9 mouse cellular contexts compared by ENCODE assay signal in the genomic region with DNA sequence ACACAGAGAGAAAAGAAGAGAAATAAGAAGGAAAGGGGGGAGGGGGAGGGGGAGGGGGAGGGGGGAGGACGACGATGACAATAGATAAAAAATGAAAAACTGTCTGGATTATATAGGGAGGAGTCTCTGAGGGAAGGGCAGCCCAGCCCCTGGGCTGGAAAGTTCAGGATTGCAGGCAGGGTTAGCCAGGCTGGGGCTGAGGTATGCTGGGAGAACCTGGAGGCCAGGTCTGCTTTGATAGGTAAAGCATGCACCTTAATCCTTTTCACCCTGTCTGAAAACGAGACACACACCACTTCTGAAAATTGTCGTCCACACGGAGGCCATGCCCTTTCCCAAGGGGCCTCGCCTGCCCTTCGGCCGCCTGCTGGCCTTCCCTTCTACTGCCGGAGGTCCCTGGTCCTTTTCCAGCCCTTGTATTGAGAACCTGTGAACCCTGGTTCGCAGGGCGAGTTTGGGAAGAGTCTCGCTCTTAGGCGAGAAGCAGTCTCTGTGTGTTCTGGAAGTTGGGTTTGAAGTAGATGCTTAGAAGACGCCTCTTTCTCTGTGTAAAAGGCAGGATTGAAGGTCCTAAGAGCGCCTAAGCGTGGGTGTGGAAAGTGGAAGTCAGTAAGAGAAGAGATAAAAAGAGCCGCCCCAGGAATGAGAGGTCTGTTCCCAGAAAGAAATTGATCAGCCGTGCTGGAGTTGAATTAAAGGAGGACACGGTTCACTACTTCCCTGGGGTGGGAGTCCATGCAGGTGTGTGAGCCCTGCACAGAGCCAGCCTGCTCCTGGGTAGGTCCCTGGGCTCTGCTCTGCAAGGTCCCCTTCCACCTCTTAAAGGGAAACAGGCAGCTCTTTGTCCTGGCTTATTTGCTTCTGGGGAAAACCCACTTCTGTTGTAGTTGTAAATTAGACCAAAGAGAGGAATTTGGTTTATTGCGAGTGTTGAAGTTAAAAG.
DNase-seq lines count a peak whose midpoint lies in the region; ATAC-seq lines count a peak whose summit lies in the region.
"Had no signal": no experiment of that assay in that cellular context is flagged by ENCODE, and none has a peak within 500 bp of the region (broad histone marks: within the 10 kb centered on the region; RNA-seq: fewer than 3 reads in every experiment).

No protein-coding gene starts in this region.

- peak overlapping the region; percentile 89 for H3K27ac ChIP-seq in kidney, embryonic 14.5 days (ENCODE audit: low read depth, low read length)
- H3K27ac ChIP-seq in embryonic facial prominence, embryonic 13.5 days: peak overlapping the region; percentile 74
- H3K27ac ChIP-seq in intestine, embryonic 16.5 days (ENCODE audit: low read length): peak overlapping the region; percentile 75
- peak overlapping the region; percentile 51 for H3K27ac ChIP-seq in midbrain, embryonic 15.5 days

- no peak overlapping the region for H3K4me3 ChIP-seq in kidney, embryonic 14.5 days (ENCODE audit: low read length)
- no peak overlapping the region for H3K4me3 ChIP-seq in embryonic facial prominence, embryonic 13.5 days
- no peak overlapping the region for H3K4me3 ChIP-seq in intestine, embryonic 16.5 days (ENCODE audit: low read length)
- H3K4me3 ChIP-seq in midbrain, embryonic 15.5 days: no peak overlapping the region

- 12% methylated on average over 20 of the region's 20 CpGs for WGBS in kidney, embryonic 14.5 days
- WGBS in embryonic facial prominence, embryonic 13.5 days: 34% methylated on average over 20 of the region's 20 CpGs
- WGBS in intestine, embryonic 16.5 days: 41% methylated on average over 20 of the region's 20 CpGs
- WGBS in midbrain, embryonic 15.5 days: 27% methylated on average over 20 of the region's 20 CpGs

- no peak for DNase-seq in kidney, adult 9 months
- no peak for DNase-seq in urinary bladder, adult 2 months (ENCODE audit: low spot score)
- no peak for DNase-seq in frontal cortex, adult 2 months (ENCODE audit: extremely low spot score in 1 of 2, low spot score in 1 of 2)

- no peaks in the 10 kb centered on the region for H3K27me3 ChIP-seq in kidney, embryonic 14.5 days (ENCODE audit: control insufficient read depth, insufficient read depth, low read length)
- H3K27me3 ChIP-seq in embryonic facial prominence, embryonic 13.5 days: no peaks in the 10 kb centered on the region
- H3K27me3 ChIP-seq in intestine, embryonic 16.5 days (replicated peaks; ENCODE audit: control insufficient read depth, insufficient read depth, low read length): no peaks in the 10 kb centered on the region
- no peaks in the 10 kb centered on the region for H3K27me3 ChIP-seq in midbrain, embryonic 15.5 days (replicated peaks)

- no peaks in the 10 kb centered on the region for H3K36me3 ChIP-seq in kidney, embryonic 14.5 days (ENCODE audit: control insufficient read depth, insufficient read depth, low read length)
- no peaks in the 10 kb centered on the region; the same call in 1 of the 2 replicates for H3K36me3 ChIP-seq in embryonic facial prominence, embryonic 13.5 days
- H3K36me3 ChIP-seq in intestine, embryonic 16.5 days (ENCODE audit: control insufficient read depth, insufficient read depth, low read length): no peaks in the 10 kb centered on the region
- H3K36me3 ChIP-seq in midbrain, embryonic 15.5 days (replicated peaks): no peaks in the 10 kb centered on the region
- H3K36me3 ChIP-seq: G1E had no signal

- H3K4me1 ChIP-seq in kidney, embryonic 14.5 days (ENCODE audit: control insufficient read depth, insufficient read depth, low read length): peaks cover 47% of the 10 kb centered on the region
- peaks cover 49% of the 10 kb centered on the region for H3K4me1 ChIP-seq in embryonic facial prominence, embryonic 13.5 days
- H3K4me1 ChIP-seq in intestine, embryonic 16.5 days (ENCODE audit: control insufficient read depth, insufficient read depth, low read length): peaks cover 11% of the 10 kb centered on the region
- peaks cover 14% of the 10 kb centered on the region for H3K4me1 ChIP-seq in midbrain, embryonic 15.5 days

- no peak overlapping the region for H3K9ac ChIP-seq in kidney, embryonic 14.5 days (ENCODE audit: low read depth, low read length)
- no peak overlapping the region for H3K9ac ChIP-seq in embryonic facial prominence, embryonic 13.5 days
- no peak overlapping the region for H3K9ac ChIP-seq in intestine, embryonic 16.5 days (ENCODE audit: low read depth, low read length)
- no peak overlapping the region for H3K9ac ChIP-seq in midbrain, embryonic 15.5 days

- peak overlapping the region; percentile 21 for H3K4me2 ChIP-seq in kidney, embryonic 14.5 days (replicated peaks; ENCODE audit: low read depth, low read length)
- H3K4me2 ChIP-seq in embryonic facial prominence, embryonic 13.5 days: no peak overlapping the region
- H3K4me2 ChIP-seq in intestine, embryonic 16.5 days (ENCODE audit: low read depth, low read length): peak overlapping the region; percentile 33; the same call in 1 of the 2 replicates
- H3K4me2 ChIP-seq in midbrain, embryonic 15.5 days: no peak overlapping the region

- no peaks in the 10 kb centered on the region for H3K9me3 ChIP-seq in kidney, embryonic 14.5 days (ENCODE audit: control insufficient read depth, low read length)
- no peaks in the 10 kb centered on the region for H3K9me3 ChIP-seq in embryonic facial prominence, embryonic 13.5 days
- no peaks in the 10 kb centered on the region for H3K9me3 ChIP-seq in intestine, embryonic 16.5 days (ENCODE audit: control insufficient read depth, low read length)
- H3K9me3 ChIP-seq in midbrain, embryonic 15.5 days: no peaks in the 10 kb centered on the region

- ATAC-seq in kidney, embryonic 14.5 days (ENCODE audit: low FRiP score, low TSS enrichment): peak; percentile 92
- ATAC-seq in embryonic facial prominence, embryonic 13.5 days (ENCODE audit: insufficient number of reproducible peaks, insufficient read depth, low FRiP score, low TSS enrichment, low read depth): no peak
- peak; percentile 82 for ATAC-seq in intestine, embryonic 16.5 days
- ATAC-seq in midbrain, embryonic 15.5 days (replicated peaks): no peak; the same call in 1 of the 2 replicates
- no peak for ATAC-seq in granulocyte monocyte progenitor cell, adult 5-6 weeks (replicated peaks; ENCODE audit: poor library complexity, severe bottlenecking)

Comparison
In these comparisons a context has a peak if more than half of its experiments do, and no peak if none do; other contexts are left out.
1. ATAC-seq: peak in kidney, embryonic 14.5 days (single experiment) and intestine, embryonic 16.5 days (single experiment); none in embryonic facial prominence, embryonic 13.5 days (single experiment), midbrain, embryonic 15.5 days (single experiment) and granulocyte monocyte progenitor cell, adult 5-6 weeks (single experiment).
2. H3K4me2 ChIP-seq: peak in kidney, embryonic 14.5 days (single experiment) and intestine, embryonic 16.5 days (single experiment); none in embryonic facial prominence, embryonic 13.5 days (single experiment) and midbrain, embryonic 15.5 days (single experiment).
3. Peak in every context shown above with its lines, with median percentiles within 50 percentile points of each other: H3K27ac ChIP-seq.